Mouse (Mus musculus): ENCODE data around the gene Adgrf1. TPM values are rescaled to one million over a fixed set of nuclear protein-coding genes. Genes with fewer than 3 reads are reported as not detected.
A peak's percentile ranks its signal among the peaks of the same experiment; 100 is the strongest.

Adgrf1 gene
- polyA plus RNA-seq (2015; fragmentation: Nextera tagmentation; extraction: Ambion mirVana), result not detected in 2 replicates

DNA sequence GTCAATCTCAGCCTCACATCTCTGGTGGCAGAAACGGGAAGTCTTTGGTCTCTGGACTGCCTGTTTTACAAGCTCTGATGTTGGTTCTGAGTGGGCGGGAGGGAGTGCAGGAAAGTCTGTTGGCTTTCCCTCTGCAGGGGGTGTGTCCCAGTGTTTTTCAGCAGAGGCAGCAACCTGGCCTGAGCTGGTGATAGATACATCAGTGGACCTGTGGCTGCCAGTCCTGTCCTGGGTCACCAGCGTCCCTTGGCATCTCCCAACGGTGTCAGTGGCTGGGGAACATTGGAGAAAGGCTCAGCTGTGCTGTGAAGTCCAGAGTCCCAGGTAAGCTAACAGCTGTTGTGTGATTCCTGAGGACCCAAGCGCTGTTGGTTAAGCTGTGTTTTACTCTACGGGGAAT, at the start of gene Adgrf1:
Gene Adgrf1 (plus strand): TSS at position 169 of the 400 bp plus-strand sequence.
- H3K36me3 ChIP-seq (ENCODE audit: control insufficient read depth, insufficient read depth, low read length), result no peaks in the 10 kb centered on the region
- H3K27me3 ChIP-seq (replicated peaks; ENCODE audit: control insufficient read depth, insufficient read depth, low read length), result no peaks in the 10 kb centered on the region
- no peak for ATAC-seq
- H3K9ac ChIP-seq (ENCODE audit: low read depth, low read length), result no peak within 1 kb of the TSS
- H3K9me3 ChIP-seq (ENCODE audit: control insufficient read depth, low read length), result no peaks in the 10 kb centered on the region
- no peak within 1 kb of the TSS for H3K27ac ChIP-seq (ENCODE audit: low read depth, low read length)
- no peak within 1 kb of the TSS for H3K4me3 ChIP-seq (ENCODE audit: low read length)
- H3K4me1 ChIP-seq (ENCODE audit: control insufficient read depth, insufficient read depth, low read depth, low read length), result no peaks in the 10 kb centered on the region
- H3K4me2 ChIP-seq (ENCODE audit: low read length), result no peak within 1 kb of the TSS
- WGBS, result 77% methylated on average over 6 of the region's 6 CpGs

DNA sequence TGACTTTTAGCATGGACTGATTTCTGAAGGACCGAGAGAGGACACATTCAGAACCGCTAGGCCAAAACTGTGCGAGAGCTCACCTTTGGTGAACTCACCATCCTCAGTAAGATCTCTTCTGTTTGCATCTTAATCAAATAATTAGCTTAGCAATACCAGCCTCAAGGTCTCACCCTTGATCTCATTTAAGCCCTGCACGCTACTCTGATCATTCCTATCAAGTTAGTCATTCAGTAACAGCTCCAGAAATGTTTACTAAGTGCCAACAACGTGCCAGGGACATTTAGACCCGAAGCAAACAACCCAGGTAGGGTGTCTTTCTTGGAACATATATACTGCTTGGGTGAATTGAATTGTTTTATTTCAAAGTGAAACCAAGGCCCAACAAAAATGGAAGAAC, 44.0 kb upstream of the Adgrf1 start:
- WGBS, result 85% methylated on average over 6 of the region's 6 CpGs
- H3K27me3 ChIP-seq (replicated peaks; ENCODE audit: control insufficient read depth, insufficient read depth, low read length), result no peaks in the 10 kb centered on the region; the same call in 1 of the 2 replicates
- no peak for ATAC-seq
- no peaks in the 10 kb centered on the region for H3K36me3 ChIP-seq (ENCODE audit: control insufficient read depth, insufficient read depth, low read length)
- H3K4me1 ChIP-seq (ENCODE audit: control insufficient read depth, insufficient read depth, low read depth, low read length), result peaks cover 4% of the 10 kb centered on the region
- H3K4me3 ChIP-seq (ENCODE audit: low read length), result no peak overlapping the region
- no peak overlapping the region for H3K4me2 ChIP-seq (ENCODE audit: low read length)
- H3K9me3 ChIP-seq (ENCODE audit: control insufficient read depth, low read length), result no peaks in the 10 kb centered on the region
- no peak overlapping the region for H3K9ac ChIP-seq (ENCODE audit: low read depth, low read length)
- H3K27ac ChIP-seq (ENCODE audit: low read depth, low read length), result no peak overlapping the region

DNA sequence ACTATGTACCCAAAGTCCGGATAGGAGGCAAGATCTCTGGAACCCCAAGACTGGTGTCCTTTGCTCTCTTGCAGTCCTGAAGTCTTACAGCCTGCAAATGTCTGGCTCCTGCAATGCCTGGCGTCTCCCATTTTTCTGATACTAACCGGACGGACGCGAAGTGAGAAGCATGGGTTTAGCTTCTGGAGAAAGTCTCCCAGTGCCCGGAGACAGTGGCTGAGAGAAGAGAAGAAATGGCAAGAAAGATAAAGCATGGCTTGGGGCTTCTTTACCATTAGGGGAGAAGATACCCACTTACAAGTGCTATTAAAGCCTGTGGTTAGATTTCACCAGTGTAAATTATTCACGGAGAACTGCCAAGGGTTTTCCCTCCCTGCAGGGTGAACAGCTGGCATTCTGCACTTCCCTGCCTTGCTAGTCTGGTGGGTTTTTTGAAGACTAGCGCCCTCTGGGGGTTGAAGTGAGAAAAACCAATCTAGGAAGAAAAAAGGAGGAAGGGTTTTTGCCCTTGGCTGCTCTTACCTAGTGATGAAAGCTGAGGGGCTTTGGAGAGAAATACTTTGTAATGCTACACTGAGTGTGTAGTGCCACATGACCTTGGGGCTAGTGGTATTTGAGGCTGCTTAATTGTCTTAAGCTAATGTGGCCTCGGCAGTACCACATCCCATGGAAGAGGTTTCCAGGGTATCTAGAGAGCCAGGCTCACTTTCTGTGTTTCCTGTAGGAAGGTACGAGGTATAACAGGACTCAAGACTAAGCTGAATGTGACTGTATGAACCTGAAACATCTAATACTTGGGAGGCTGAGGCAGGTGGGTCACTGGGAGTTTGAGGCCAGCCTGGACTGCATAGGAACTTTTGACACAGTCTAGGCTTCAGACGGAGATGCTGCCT, 40.3 kb upstream of the Adgrf1 start:
- Histone ChIP-seq H3K9me3 (ENCODE audit: control insufficient read depth, low read length) (no peaks in the 10 kb centered on the region), H3K36me3 (ENCODE audit: control insufficient read depth, insufficient read depth, low read length) (no peaks in the 10 kb centered on the region), H3K4me1 (ENCODE audit: control insufficient read depth, insufficient read depth, low read depth, low read length) (peaks cover 4% of the 10 kb centered on the region), H3K27me3 (replicated peaks; ENCODE audit: control insufficient read depth, insufficient read depth, low read length) (no peaks in the 10 kb centered on the region; the same call in 1 of the 2 replicates), H3K9ac (ENCODE audit: low read depth, low read length) (peak overlapping the region; percentile 36), H3K4me2 (ENCODE audit: low read length) (peak overlapping the region; percentile 55), H3K4me3 (ENCODE audit: low read length) (peak overlapping the region; percentile 13), H3K27ac (ENCODE audit: low read depth, low read length) (no peak overlapping the region)
- peak; percentile 95 for ATAC-seq
- WGBS, result 37% methylated on average over 12 of the region's 12 CpGs

- H3K4me1 ChIP-seq (ENCODE audit: control insufficient read depth, insufficient read depth, low read depth, low read length), result peaks cover 4% of the 10 kb centered on the region
- H3K4me3 ChIP-seq (ENCODE audit: low read length), result no peak overlapping the region
- no peaks in the 10 kb centered on the region for H3K36me3 ChIP-seq (ENCODE audit: control insufficient read depth, insufficient read depth, low read length)
- H3K9ac ChIP-seq (ENCODE audit: low read depth, low read length), result no peak overlapping the region
- no peaks in the 10 kb centered on the region; the same call in 1 of the 2 replicates for H3K27me3 ChIP-seq (replicated peaks; ENCODE audit: control insufficient read depth, insufficient read depth, low read length)
- no peaks in the 10 kb centered on the region for H3K9me3 ChIP-seq (ENCODE audit: control insufficient read depth, low read length)
- ATAC-seq, result no peak
- no peak overlapping the region for H3K27ac ChIP-seq (ENCODE audit: low read depth, low read length)
- H3K4me2 ChIP-seq (ENCODE audit: low read length), result no peak overlapping the region
- WGBS, result 80% methylated on average over 7 of the region's 7 CpGs
Measured at GRCm38 (mm10) chr17:43230821-43231220, 39.3 kb upstream of the Adgrf1 start.

DNA sequence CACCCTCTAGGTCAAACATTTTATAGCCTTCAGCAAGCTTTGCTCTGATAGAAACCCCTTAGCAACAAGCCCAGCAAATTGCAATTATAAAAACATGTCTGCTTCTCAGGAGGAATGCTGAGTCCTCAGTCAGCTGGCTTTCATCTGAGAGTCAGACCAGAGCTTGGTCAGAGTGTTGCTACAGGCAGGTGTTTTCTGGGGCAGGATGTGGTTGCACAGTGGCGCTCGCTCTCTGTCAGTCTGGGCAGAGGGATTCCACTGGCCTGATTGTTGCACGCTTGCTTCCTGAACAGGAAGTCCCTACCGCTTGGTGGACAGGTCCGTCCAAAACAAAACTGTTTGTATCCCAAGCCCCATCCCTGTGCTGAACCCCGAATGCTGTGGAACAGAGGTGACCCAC, 37.4 kb upstream of the Adgrf1 start:
- Histone ChIP-seq H3K36me3 (ENCODE audit: control insufficient read depth, insufficient read depth, low read length) (no peaks in the 10 kb centered on the region), H3K9me3 (ENCODE audit: control insufficient read depth, low read length) (no peaks in the 10 kb centered on the region), H3K4me2 (ENCODE audit: low read length) (no peak overlapping the region), H3K27me3 (replicated peaks; ENCODE audit: control insufficient read depth, insufficient read depth, low read length) (no peaks in the 10 kb centered on the region; the same call in 1 of the 2 replicates), H3K9ac (ENCODE audit: low read depth, low read length) (no peak overlapping the region), H3K27ac (ENCODE audit: low read depth, low read length) (no peak overlapping the region), H3K4me3 (ENCODE audit: low read length) (no peak overlapping the region), H3K4me1 (ENCODE audit: control insufficient read depth, insufficient read depth, low read depth, low read length) (peaks cover 4% of the 10 kb centered on the region)
- WGBS, result 69% methylated on average over 6 of the region's 6 CpGs
- no peak for ATAC-seq

GRCm38 (mm10) chr17:43236656-43237250, 33.4 kb upstream of the Adgrf1 start:
- WGBS, result 87% methylated on average over 14 of the region's 14 CpGs
- no peak overlapping the region for H3K4me3 ChIP-seq (ENCODE audit: low read length)
- no peaks in the 10 kb centered on the region for H3K27me3 ChIP-seq (replicated peaks; ENCODE audit: control insufficient read depth, insufficient read depth, low read length)
- 0 out of 2 replicates have a peak, but pooled peaks cover 3% of the 10 kb centered on the region for H3K4me1 ChIP-seq (ENCODE audit: control insufficient read depth, insufficient read depth, low read depth, low read length)
- no peak overlapping the region for H3K4me2 ChIP-seq (ENCODE audit: low read length)
- H3K27ac ChIP-seq (ENCODE audit: low read depth, low read length), result no peak overlapping the region
- H3K9ac ChIP-seq (ENCODE audit: low read depth, low read length), result no peak overlapping the region
- no peaks in the 10 kb centered on the region for H3K9me3 ChIP-seq (ENCODE audit: control insufficient read depth, low read length)
- ATAC-seq, result no peak
- no peaks in the 10 kb centered on the region for H3K36me3 ChIP-seq (ENCODE audit: control insufficient read depth, insufficient read depth, low read length)

GRCm38 (mm10) chr17:43239035-43239434, 31.1 kb upstream of the Adgrf1 start:
- H3K36me3 ChIP-seq (ENCODE audit: control insufficient read depth, insufficient read depth, low read length), result no peaks in the 10 kb centered on the region
- 0 out of 2 replicates have a peak, but pooled peaks cover 3% of the 10 kb centered on the region for H3K4me1 ChIP-seq (ENCODE audit: control insufficient read depth, insufficient read depth, low read depth, low read length)
- H3K9ac ChIP-seq (ENCODE audit: low read depth, low read length), result no peak overlapping the region
- 80% methylated on average over 6 of the region's 6 CpGs for WGBS
- no peak overlapping the region for H3K27ac ChIP-seq (ENCODE audit: low read depth, low read length)
- H3K27me3 ChIP-seq (replicated peaks; ENCODE audit: control insufficient read depth, insufficient read depth, low read length), result no peaks in the 10 kb centered on the region
- no peak for ATAC-seq
- H3K4me3 ChIP-seq (ENCODE audit: low read length), result no peak overlapping the region
- no peak overlapping the region for H3K4me2 ChIP-seq (ENCODE audit: low read length)
- no peaks in the 10 kb centered on the region for H3K9me3 ChIP-seq (ENCODE audit: control insufficient read depth, low read length)

DNA sequence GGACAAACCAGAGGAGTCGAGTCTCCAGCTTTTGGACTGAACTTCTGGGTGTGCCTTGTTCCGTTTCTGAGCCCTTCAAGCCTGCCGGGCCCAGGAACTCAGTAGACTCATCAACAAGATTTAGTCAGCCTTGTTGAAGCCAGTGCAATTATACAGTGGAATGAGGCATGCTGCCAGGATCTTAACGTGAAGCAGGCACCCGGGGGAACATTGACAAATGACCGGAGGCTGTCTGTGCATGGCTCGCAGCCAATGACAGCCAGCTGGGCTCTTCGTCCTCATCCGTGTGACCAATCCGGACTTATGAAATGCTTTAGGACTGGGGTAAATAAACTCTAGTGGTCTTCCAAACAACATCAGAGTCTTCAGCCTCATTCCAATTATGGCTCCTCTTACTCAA, 29.0 kb upstream of the Adgrf1 start:
- 22% methylated on average over 10 of the region's 10 CpGs for WGBS
- ATAC-seq, result peak; percentile 93

GRCm38 (mm10) chr17:43242609-43243008, 27.5 kb upstream of the Adgrf1 start:
- no peaks in the 10 kb centered on the region for H3K36me3 ChIP-seq (ENCODE audit: control insufficient read depth, insufficient read depth, low read length)
- H3K4me1 ChIP-seq (ENCODE audit: control insufficient read depth, insufficient read depth, low read depth, low read length), result 0 out of 2 replicates have a peak, but pooled peaks cover 3% of the 10 kb centered on the region
- H3K4me3 ChIP-seq (ENCODE audit: low read length), result no peak overlapping the region
- no peak overlapping the region for H3K4me2 ChIP-seq (ENCODE audit: low read length)
- no peaks in the 10 kb centered on the region for H3K27me3 ChIP-seq (replicated peaks; ENCODE audit: control insufficient read depth, insufficient read depth, low read length)
- ATAC-seq, result no peak
- H3K9me3 ChIP-seq (ENCODE audit: control insufficient read depth, low read length), result no peaks in the 10 kb centered on the region
- 78% methylated on average over 3 of the region's 3 CpGs for WGBS
- no peak overlapping the region for H3K27ac ChIP-seq (ENCODE audit: low read depth, low read length)
- no peak overlapping the region for H3K9ac ChIP-seq (ENCODE audit: low read depth, low read length)

More for the DNA sequence above, 29.0 kb upstream of the Adgrf1 start:
- Histone ChIP-seq H3K27ac (ENCODE audit: low read depth, low read length) (no peak overlapping the region), H3K4me2 (ENCODE audit: low read length) (no peak overlapping the region), H3K4me1 (ENCODE audit: control insufficient read depth, insufficient read depth, low read depth, low read length) (0 out of 2 replicates have a peak, but pooled peaks cover 3% of the 10 kb centered on the region), H3K9ac (ENCODE audit: low read depth, low read length) (no peak overlapping the region), H3K9me3 (ENCODE audit: control insufficient read depth, low read length) (no peaks in the 10 kb centered on the region), H3K27me3 (replicated peaks; ENCODE audit: control insufficient read depth, insufficient read depth, low read length) (no peaks in the 10 kb centered on the region), H3K36me3 (ENCODE audit: control insufficient read depth, insufficient read depth, low read length) (no peaks in the 10 kb centered on the region), H3K4me3 (ENCODE audit: low read length) (no peak overlapping the region)
